Mouse (Mus musculus): ENCODE data around the gene Slc35e3.

GRCm38 (mm10) chr10:117685171-117685848, 60.9 kb downstream of the Slc35e3 start:
- TF ChIP-seq POLR2A (IDR thresholded peaks at IDR 0.05; ENCODE audit: borderline replicate concordance, extremely low read depth, insufficient read depth, insufficient read length, poor library complexity, severe bottlenecking) = no peak
- no peak for TF ChIP-seq CTCF (IDR thresholded peaks at IDR 0.05; ENCODE audit: borderline replicate concordance, extremely low read depth, insufficient read depth, insufficient read length)

Measured in brain, embryonic 14.5 days (tissue).